Mouse (Mus musculus) left cerebral cortex, adult 9 months (tissue): ENCODE data around the gene Hoxd8.

Source experiments
- DNase-seq, 2 experiments: peaks; one replicate each; pipeline ENCODE4 v3.0.0; 2022; ENCODE audit warnings: low spot score in 2 of 2

Gene Hoxd8

DNA sequence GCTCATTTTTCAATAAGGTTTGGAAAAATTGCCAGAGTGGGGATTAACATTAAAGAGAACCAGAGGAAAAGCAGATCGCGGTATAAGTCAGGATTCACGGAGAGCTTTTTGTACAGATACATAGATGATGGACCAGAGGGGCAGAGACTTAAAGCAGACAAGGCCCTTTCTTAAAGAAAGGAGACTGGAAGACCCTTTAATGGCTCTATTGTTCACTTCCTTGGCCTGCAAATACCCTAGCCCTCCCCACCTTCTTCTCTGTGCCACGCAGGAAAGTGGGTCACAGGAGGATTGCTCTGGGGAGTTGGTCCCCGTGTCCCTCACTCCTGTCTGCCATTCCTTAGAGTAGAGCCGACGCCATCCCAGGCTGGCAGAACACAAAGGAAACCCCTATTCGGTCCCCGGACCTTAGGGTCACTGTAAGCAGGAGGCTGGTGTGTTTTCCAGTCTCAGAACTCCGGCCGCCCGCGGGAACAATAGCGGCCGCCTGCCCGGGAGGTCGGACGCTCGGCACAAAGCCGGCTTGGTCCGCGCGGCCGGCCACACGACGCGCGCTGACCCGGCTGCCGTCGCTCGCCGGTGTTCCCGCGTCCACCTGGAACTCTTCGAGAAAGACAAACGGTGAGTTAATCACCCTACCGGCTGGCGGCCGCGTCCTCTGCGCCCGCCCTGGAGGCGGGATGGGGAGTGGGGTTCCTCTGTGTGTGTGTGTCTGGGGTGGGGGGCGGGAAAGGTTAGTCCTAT is 48.2 kb downstream of the Hoxd8 start:
- DNase-seq, result no peak

DNA sequence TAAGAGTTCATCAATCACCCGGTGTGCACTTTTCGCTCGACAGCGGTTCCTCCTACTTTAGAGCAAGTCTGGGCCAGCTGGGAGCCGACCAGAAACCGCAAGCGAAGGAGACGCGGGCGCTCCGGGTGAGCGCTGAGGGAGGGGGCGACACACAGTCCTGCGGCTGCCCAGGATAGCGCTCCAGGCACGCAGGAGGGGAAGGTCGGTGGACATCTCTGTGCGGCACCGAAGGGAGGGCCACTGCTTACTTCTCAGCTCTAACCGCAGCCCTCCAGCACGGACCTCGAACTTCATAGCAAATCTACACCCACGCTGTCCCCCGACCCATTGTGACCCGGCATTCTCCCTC is 48.7 kb downstream of the Hoxd8 start:
- no peak for DNase-seq

DNA sequence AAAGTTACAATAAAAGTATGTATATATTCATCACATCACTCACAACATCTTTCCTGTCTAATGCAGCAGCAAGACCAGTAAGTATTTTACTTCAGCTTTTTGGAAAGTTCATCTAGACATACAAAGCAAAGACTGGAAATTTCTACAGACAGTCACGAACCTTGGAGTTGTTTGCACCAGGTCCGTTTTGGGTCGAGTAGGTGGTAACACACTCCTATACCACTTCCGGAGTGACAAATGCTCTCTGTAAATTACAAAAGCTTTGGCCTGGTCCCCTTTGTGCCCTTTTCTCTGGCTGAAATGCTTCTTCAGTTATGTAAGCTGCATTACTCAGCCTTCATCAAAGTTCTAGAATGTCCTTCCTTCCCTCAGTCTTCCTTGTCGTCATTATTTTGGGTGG is 49.3 kb downstream of the Hoxd8 start:
- DNase-seq, result no peak
